Mouse (Mus musculus): ENCODE measurements around the gene 2410002F23Rik. TPM values are rescaled to one million over a fixed set of nuclear protein-coding genes. Genes with fewer than 3 reads are reported as not detected.
"Not testable (repeated sequence)": the region's sequence is repeated elsewhere in the genome, so short reads cannot be mapped to it uniquely, and the experiment has no call there.

2410002F23Rik gene
- 98.9 and 139 TPM in 2 replicates for polyA plus RNA-seq (2012; rRNA removed)

DNA sequence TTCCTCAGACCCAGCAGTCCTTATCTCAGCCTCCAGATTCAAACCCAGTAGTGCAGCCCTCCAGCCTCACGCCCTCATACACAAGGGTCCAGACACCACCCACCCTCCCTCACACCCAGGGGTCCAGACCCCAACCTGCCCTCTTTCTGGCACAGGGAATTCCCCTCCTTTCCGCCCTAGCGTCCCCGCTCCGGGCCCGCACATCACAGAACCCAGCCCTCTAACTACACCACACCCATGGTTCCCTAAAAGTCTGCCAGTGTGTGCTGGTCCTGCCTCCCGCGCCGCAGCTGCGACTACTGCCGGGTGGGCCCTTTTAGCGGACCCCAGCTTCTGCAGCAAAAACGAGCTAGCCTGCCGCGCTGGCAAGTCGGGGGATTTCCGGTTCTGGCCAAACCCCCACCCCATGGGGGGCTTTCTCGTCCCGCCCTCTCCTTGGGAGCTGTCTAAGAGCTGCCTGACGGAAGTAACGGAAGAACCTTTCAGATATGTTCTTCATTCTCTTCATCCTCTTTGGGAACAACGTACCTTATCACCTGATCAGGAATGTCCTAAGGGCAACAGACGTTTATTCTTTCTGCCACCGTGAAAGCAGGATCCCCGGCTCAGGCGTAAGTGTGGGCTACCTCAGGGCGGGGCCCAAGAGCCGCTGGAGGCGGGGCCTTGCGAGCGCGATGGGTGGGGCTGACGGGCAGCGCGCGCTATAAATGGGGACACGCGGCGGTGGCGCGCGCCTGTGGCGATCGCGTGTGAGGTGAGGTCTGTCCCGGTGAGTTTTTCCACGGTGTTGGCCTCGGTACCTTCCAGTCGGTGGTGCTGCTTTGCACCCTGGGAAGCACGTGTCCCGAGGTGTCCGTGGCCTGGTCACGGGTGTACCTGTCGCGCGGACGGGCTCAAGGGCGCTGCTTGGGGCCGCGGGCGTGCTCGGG, at the start of gene 2410002F23Rik, which contains the start of gene 1700028J19Rik:
TSS of gene 2410002F23Rik (plus strand) at position 668 of the 929 bp plus-strand sequence.
TSS of gene 1700028J19Rik (minus strand) at position 641 of the 929 bp plus-strand sequence.
- Histone ChIP-seq H3K27me3 (ENCODE audit: control insufficient read depth, insufficient read depth, low read length) (no peaks in the 10 kb centered on the region), H3K27ac (ENCODE audit: insufficient read depth, low read length) (peak within 1 kb of the TSS; percentile 89), H3K36me3 (ENCODE audit: control insufficient read depth, insufficient read depth, low read length) (peaks cover 13% of the 10 kb centered on the region), H3K4me3 (ENCODE audit: extremely low read depth, insufficient read depth, insufficient read length) (peak within 1 kb of the TSS; percentile 99), H3K4me1 (ENCODE audit: control insufficient read depth, insufficient read depth, insufficient read length) (peaks cover 8% of the 10 kb centered on the region; the same call in 1 of the 2 replicates)
- under 1% methylated on average over 62 of the region's 62 CpGs for WGBS
- no peak for TF ChIP-seq CTCF (IDR thresholded peaks at IDR 0.05; ENCODE audit: extremely low read depth, insufficient read depth, insufficient read length, insufficient replicate concordance)
- TF ChIP-seq POLR2A (IDR thresholded peaks at IDR 0.05; ENCODE audit: low read depth, low read length), result peak; percentile 97
- peak; percentile 82 to 86 for DNase-seq (ENCODE audit: low read depth in 1 of 2, low spot score in 2 of 2)

DNA sequence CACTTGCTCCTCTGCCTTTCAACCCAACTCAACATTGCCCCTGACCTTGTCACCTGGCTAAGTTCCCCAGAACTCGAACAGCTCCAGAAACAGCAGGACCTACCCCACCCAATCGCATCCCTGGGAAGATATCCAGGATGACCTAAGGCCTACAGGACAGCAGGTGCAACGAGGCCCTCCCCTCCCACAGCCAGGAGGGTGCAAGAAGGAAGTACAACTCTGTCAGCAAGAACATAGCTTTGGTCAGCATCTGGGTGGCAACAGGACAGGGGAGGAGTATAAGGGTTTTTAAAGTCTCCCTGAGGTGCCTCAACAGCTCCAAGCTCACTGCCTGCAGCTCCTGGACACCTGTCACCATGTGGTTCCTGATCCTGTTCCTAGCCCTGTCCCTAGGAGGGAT, 48.6 kb upstream of the 2410002F23Rik start, which contains the start of gene Klk1b3:
TSS of gene Klk1b3 (plus strand) at position 301 of the 400 bp plus-strand sequence.
- H3K27me3 ChIP-seq (ENCODE audit: control insufficient read depth, insufficient read depth, low read length), result no peaks in the 10 kb centered on the region
- WGBS, result 53% methylated on average over 3 of the region's 3 CpGs

DNA sequence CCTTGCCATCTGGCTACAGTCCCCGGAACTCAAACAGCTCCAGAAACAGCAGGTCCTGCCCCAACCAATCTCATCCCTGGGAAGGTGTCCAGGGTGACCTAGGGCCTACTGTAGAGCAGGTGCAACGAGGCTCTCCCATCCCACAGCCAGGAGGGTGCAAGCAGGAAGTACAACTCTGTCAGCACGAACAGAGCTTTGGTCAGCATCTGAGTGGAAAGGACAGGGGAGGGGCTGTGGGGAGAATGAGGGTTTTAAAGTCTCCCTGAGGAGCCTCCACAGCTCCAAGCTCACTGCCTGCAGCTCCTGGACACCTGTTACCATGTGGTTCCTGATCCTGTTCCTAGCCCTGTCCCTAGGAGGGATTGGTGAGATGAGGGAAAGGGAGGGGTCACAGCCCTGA, 39.4 kb upstream of the 2410002F23Rik start, which contains the start of gene Klk1b4:
TSS of gene Klk1b4 (plus strand) at position 301 of the 400 bp plus-strand sequence.
- WGBS, result 37% methylated on average over 3 of the region's 3 CpGs
- not testable (repeated sequence) for H3K27ac ChIP-seq (ENCODE audit: insufficient read depth, low read length); H3K36me3 ChIP-seq (ENCODE audit: control insufficient read depth, insufficient read depth, low read length); H3K4me1 ChIP-seq (ENCODE audit: control insufficient read depth, insufficient read depth, insufficient read length); H3K4me3 ChIP-seq (ENCODE audit: extremely low read depth, insufficient read depth, insufficient read length); H3K27me3 ChIP-seq (ENCODE audit: control insufficient read depth, insufficient read depth, low read length); DNase-seq (ENCODE audit: low read depth in 1 of 2, low spot score in 2 of 2)

More for the DNA sequence above, 48.6 kb upstream of the 2410002F23Rik start, which contains the start of gene Klk1b3:
- no peak for DNase-seq (ENCODE audit: low read depth in 1 of 2, low spot score in 2 of 2)
- Histone ChIP-seq H3K36me3 (ENCODE audit: control insufficient read depth, insufficient read depth, low read length) (no peaks in the 10 kb centered on the region), H3K4me3 (ENCODE audit: extremely low read depth, insufficient read depth, insufficient read length) (no peak within 1 kb of the TSS), H3K27ac (ENCODE audit: insufficient read depth, low read length) (no peak within 1 kb of the TSS), H3K4me1 (ENCODE audit: control insufficient read depth, insufficient read depth, insufficient read length) (no peaks in the 10 kb centered on the region)
- TF ChIP-seq CTCF (IDR thresholded peaks at IDR 0.05; ENCODE audit: extremely low read depth, insufficient read depth, insufficient read length, insufficient replicate concordance) (no peak), POLR2A (IDR thresholded peaks at IDR 0.05; ENCODE audit: low read depth, low read length) (no peak)

DNA sequence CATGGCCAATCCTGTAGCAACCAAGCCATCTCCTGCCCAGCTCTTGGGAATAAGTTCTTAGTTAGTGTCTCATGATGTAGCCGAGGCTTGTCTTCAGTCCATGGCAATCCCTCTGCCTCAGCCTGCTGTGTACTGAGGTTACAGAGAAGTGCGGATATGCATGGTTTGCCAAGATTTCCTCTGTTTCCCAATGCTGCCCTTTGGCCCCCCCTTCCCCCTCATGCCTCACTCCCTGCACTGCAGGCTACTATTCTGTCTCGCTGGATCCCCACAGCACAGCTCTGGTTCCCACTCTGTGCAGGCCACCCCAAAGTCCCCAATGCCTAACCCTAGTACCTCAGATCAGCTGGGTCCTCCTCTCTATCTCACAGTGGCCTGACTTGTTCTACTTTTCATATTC, 38.2 kb upstream of the 2410002F23Rik start:
- Histone ChIP-seq H3K4me3 (ENCODE audit: extremely low read depth, insufficient read depth, insufficient read length) (no peak overlapping the region), H3K36me3 (ENCODE audit: control insufficient read depth, insufficient read depth, low read length) (no peaks in the 10 kb centered on the region), H3K27me3 (ENCODE audit: control insufficient read depth, insufficient read depth, low read length) (no peaks in the 10 kb centered on the region), H3K4me1 (ENCODE audit: control insufficient read depth, insufficient read depth, insufficient read length) (no peaks in the 10 kb centered on the region; the same call in 1 of the 2 replicates), H3K27ac (ENCODE audit: insufficient read depth, low read length) (no peak overlapping the region)
- no peak for TF ChIP-seq CTCF (IDR thresholded peaks at IDR 0.05; ENCODE audit: extremely low read depth, insufficient read depth, insufficient read length, insufficient replicate concordance)
- TF ChIP-seq POLR2A (IDR thresholded peaks at IDR 0.05; ENCODE audit: low read depth, low read length), result no peak
- 85% methylated on average over 3 of the region's 3 CpGs for WGBS
- DNase-seq (ENCODE audit: low read depth in 1 of 2, low spot score in 2 of 2), result no peak

DNA sequence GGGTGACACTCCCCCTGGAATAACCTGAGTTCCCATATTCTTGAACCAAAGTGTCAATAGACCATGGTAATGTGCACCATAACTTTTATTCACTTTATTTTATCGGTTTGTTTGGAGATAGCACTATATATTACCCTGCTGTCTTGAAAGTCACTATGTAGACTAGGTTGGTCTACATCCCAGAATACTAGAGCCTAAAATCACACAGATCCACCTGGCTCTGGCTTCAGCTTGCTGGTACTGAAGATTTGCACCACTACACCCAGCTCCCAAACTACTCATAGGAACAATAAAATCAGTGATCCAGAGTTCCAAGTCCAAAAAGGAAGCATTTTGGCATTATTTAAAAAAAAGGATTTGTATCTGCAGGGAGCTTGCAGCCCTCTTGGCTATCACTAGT, 30.9 kb upstream of the 2410002F23Rik start, which contains the start of gene Klk1b5:
TSS of gene Klk1b5 (plus strand) at position 301 of the 400 bp plus-strand sequence.
- WGBS, result 85% methylated on average over 1 of the region's 1 CpGs
- no peak within 1 kb of the TSS for H3K27ac ChIP-seq (ENCODE audit: insufficient read depth, low read length)

DNA sequence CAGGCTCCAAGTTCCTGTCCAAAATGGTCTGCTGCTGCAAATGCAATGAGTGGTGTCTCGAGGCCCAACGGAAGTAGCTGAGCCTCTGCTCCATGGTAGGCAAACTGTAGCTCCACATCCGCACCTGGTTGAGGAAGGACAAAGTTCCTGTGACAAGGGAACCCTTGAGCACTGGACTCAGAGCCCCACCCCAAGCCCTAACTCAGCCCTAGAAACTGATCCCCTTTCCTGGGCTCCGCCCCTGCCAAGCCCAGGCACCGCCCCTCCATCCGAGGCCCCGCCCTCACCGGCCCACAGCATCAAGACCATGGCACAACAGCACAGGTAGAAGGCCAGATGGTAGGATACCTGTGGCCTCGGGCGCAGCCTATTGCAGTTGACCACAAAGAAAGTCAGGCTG, 24.9 kb upstream of the 2410002F23Rik start:
- 65% methylated on average over 8 of the region's 10 CpGs for WGBS
- H3K27me3 ChIP-seq (ENCODE audit: control insufficient read depth, insufficient read depth, low read length); H3K27ac ChIP-seq (ENCODE audit: insufficient read depth, low read length); H3K4me3 ChIP-seq (ENCODE audit: extremely low read depth, insufficient read depth, insufficient read length); DNase-seq (ENCODE audit: low read depth in 1 of 2, low spot score in 2 of 2); H3K36me3 ChIP-seq (ENCODE audit: control insufficient read depth, insufficient read depth, low read length); H3K4me1 ChIP-seq (ENCODE audit: control insufficient read depth, insufficient read depth, insufficient read length): not testable (repeated sequence)

More for the DNA sequence above, 30.9 kb upstream of the 2410002F23Rik start, which contains the start of gene Klk1b5:
- Histone ChIP-seq H3K4me1 (ENCODE audit: control insufficient read depth, insufficient read depth, insufficient read length) (no peaks in the 10 kb centered on the region), H3K27me3 (ENCODE audit: control insufficient read depth, insufficient read depth, low read length) (no peaks in the 10 kb centered on the region), H3K4me3 (ENCODE audit: extremely low read depth, insufficient read depth, insufficient read length) (no peak within 1 kb of the TSS), H3K36me3 (ENCODE audit: control insufficient read depth, insufficient read depth, low read length) (no peaks in the 10 kb centered on the region)
- DNase-seq (ENCODE audit: low read depth in 1 of 2, low spot score in 2 of 2), result no peak
- TF ChIP-seq CTCF (IDR thresholded peaks at IDR 0.05; ENCODE audit: extremely low read depth, insufficient read depth, insufficient read length, insufficient replicate concordance), result no peak
- TF ChIP-seq POLR2A (IDR thresholded peaks at IDR 0.05; ENCODE audit: low read depth, low read length), result no peak

DNA sequence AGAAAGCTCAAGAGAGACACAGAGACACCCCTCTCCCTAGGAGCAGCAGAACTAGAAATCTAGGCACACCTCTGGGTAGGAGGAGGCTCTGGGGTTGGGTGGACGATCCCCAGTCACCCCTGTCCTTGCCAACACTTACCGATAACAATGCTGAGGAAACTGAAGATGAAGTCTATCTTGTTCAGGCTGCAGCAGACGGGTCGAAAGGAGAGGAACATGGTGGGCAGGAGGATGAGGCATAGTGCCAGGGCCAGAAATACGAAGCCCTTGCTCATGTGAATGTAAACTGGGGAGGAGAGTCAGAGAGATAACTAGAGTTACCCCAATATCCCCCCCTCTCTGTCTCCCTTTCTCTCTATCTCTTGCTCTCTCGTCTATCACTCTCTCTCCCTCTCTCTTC, 24.2 kb upstream of the 2410002F23Rik start:
- 80% methylated on average over 6 of the region's 6 CpGs for WGBS
- H3K4me3 ChIP-seq (ENCODE audit: extremely low read depth, insufficient read depth, insufficient read length), result not testable (repeated sequence)

More for the DNA sequence above, 24.2 kb upstream of the 2410002F23Rik start:
- H3K4me1 ChIP-seq (ENCODE audit: control insufficient read depth, insufficient read depth, insufficient read length); H3K36me3 ChIP-seq (ENCODE audit: control insufficient read depth, insufficient read depth, low read length); H3K27ac ChIP-seq (ENCODE audit: insufficient read depth, low read length); H3K27me3 ChIP-seq (ENCODE audit: control insufficient read depth, insufficient read depth, low read length); DNase-seq (ENCODE audit: low read depth in 1 of 2, low spot score in 2 of 2): not testable (repeated sequence)

Data from spleen, adult 2 months (tissue).